20 mouse cellular contexts compared by ENCODE assay signal in the genomic region with DNA sequence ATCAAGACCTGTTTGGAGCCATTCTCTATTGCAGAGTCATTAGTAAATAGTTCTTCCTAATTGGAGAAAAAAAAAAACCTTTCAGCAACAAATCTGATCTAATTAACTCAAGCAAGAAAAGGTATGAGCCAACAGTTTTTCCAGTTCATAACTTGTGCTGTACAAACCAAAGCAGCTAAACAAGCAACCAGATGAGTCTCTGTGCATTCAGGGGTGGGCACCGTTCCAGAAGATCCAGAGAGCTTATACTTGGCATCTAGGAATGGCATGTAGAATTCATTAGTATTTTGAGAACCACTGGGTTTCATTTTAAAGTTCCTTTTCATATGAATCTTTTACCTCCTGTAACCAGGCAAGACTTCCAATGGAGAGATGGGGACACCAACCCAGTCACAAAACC. TPM values are rescaled to one million over a fixed set of nuclear protein-coding genes. Genes with fewer than 3 reads are reported as not detected.
DNase-seq lines count a peak whose midpoint lies in the region; ATAC-seq and TF ChIP-seq lines count a peak whose summit lies in the region.
"Had no signal": no experiment of that assay in that cellular context is flagged by ENCODE, and none has a peak within 500 bp of the region (broad histone marks: within the 10 kb centered on the region; RNA-seq: fewer than 3 reads in every experiment).

No protein-coding gene starts in this region.

- no peak for ATAC-seq in embryonic facial prominence, embryonic 14.5 days (ENCODE audit: low read depth)
- no peak for ATAC-seq in kidney, embryonic 16.5 days (ENCODE audit: low FRiP score, low TSS enrichment)

- no peak overlapping the region for H3K4me2 ChIP-seq in embryonic facial prominence, embryonic 14.5 days (ENCODE audit: low read depth, low read length)
- H3K4me2 ChIP-seq in kidney, embryonic 16.5 days (replicated peaks; ENCODE audit: low read depth, low read length) = no peak overlapping the region
- H3K4me2 ChIP-seq: embryonic facial prominence, embryonic 15.5 days; forebrain, embryonic 12.5 days; heart, embryonic 12.5 days; hindbrain, embryonic 14.5 days had no signal

- no peaks in the 10 kb centered on the region for H3K27me3 ChIP-seq in embryonic facial prominence, embryonic 14.5 days (replicated peaks; ENCODE audit: control insufficient read depth, insufficient read depth, low read length)
- H3K27me3 ChIP-seq in embryonic facial prominence, embryonic 10.5 days (replicated peaks; ENCODE audit: low read depth, poor library complexity, severe bottlenecking) = no peaks in the 10 kb centered on the region
- H3K27me3 ChIP-seq in kidney, embryonic 16.5 days (ENCODE audit: insufficient read depth, low read length) = no peaks in the 10 kb centered on the region
- H3K27me3 ChIP-seq: embryonic facial prominence, embryonic 15.5 days; forebrain, embryonic 12.5 days; heart, embryonic 12.5 days had no signal

- H3K27ac ChIP-seq in embryonic facial prominence, embryonic 14.5 days (replicated peaks; ENCODE audit: low read depth, low read length) = no peak overlapping the region
- no peak overlapping the region for H3K27ac ChIP-seq in embryonic facial prominence, embryonic 10.5 days (replicated peaks)
- H3K27ac ChIP-seq in kidney, embryonic 16.5 days (ENCODE audit: low read length) = no peak overlapping the region
- H3K27ac ChIP-seq: embryonic facial prominence, embryonic 15.5 days; forebrain, embryonic 12.5 days; gastrocnemius, adult 2 months; hindbrain, embryonic 10.5 days; hindbrain, embryonic 14.5 days had no signal

- TF ChIP-seq CTCF in brain, embryonic 14.5 days (IDR thresholded peaks at IDR 0.05; ENCODE audit: borderline replicate concordance, extremely low read depth, insufficient read depth, insufficient read length) = no peak

- no peak overlapping the region for H3K9ac ChIP-seq in embryonic facial prominence, embryonic 14.5 days (ENCODE audit: low read depth, low read length)
- H3K9ac ChIP-seq in kidney, embryonic 16.5 days (replicated peaks; ENCODE audit: low read length) = no peak overlapping the region
- H3K9ac ChIP-seq: embryonic facial prominence, embryonic 15.5 days; forebrain, embryonic 12.5 days; heart, embryonic 12.5 days; hindbrain, embryonic 14.5 days had no signal

- no peaks in the 10 kb centered on the region for H3K9me3 ChIP-seq in embryonic facial prominence, embryonic 14.5 days (ENCODE audit: control insufficient read depth, low read length)
- no peaks in the 10 kb centered on the region for H3K9me3 ChIP-seq in embryonic facial prominence, embryonic 10.5 days
- no peaks in the 10 kb centered on the region for H3K9me3 ChIP-seq in kidney, embryonic 16.5 days (ENCODE audit: low read length)
- H3K9me3 ChIP-seq: embryonic facial prominence, embryonic 15.5 days; forebrain, embryonic 12.5 days; heart, embryonic 12.5 days; hindbrain, embryonic 10.5 days had no signal

- H3K4me1 ChIP-seq in embryonic facial prominence, embryonic 14.5 days (ENCODE audit: control insufficient read depth, insufficient read depth, low read length) = no peaks in the 10 kb centered on the region
- H3K4me1 ChIP-seq in embryonic facial prominence, embryonic 10.5 days = peaks cover 7% of the 10 kb centered on the region; the same call in 1 of the 2 replicates
- H3K4me1 ChIP-seq in kidney, embryonic 16.5 days (ENCODE audit: insufficient read depth, low read length) = no peaks in the 10 kb centered on the region
- H3K4me1 ChIP-seq: embryonic facial prominence, embryonic 15.5 days; forebrain, embryonic 12.5 days; hindbrain, embryonic 10.5 days had no signal

- no peak for TF ChIP-seq POLR2A in brain, embryonic 14.5 days (IDR thresholded peaks at IDR 0.05; ENCODE audit: borderline replicate concordance, extremely low read depth, insufficient read depth, insufficient read length, poor library complexity, severe bottlenecking)

- WGBS in embryonic facial prominence, embryonic 14.5 days = 82% methylated on average over 1 of the region's 1 CpGs
- 91% methylated on average over 1 of the region's 1 CpGs for WGBS in embryonic facial prominence, embryonic 10.5 days
- 69% methylated on average over 1 of the region's 1 CpGs for WGBS in kidney, embryonic 16.5 days

- no peak overlapping the region for H3K4me3 ChIP-seq in embryonic facial prominence, embryonic 14.5 days (ENCODE audit: low read depth, low read length)
- no peak overlapping the region for H3K4me3 ChIP-seq in embryonic facial prominence, embryonic 10.5 days
- no peak overlapping the region for H3K4me3 ChIP-seq in kidney, embryonic 16.5 days (ENCODE audit: low read length)
- H3K4me3 ChIP-seq: embryonic facial prominence, embryonic 15.5 days; erythroblast, embryonic 14.5 days; forebrain, embryonic 12.5 days; gastrocnemius, adult 2 months; heart, embryonic 12.5 days; hindbrain, embryonic 10.5 days had no signal

- no peaks in the 10 kb centered on the region for H3K36me3 ChIP-seq in embryonic facial prominence, embryonic 14.5 days (ENCODE audit: control insufficient read depth, insufficient read depth, low read length)
- no peaks in the 10 kb centered on the region for H3K36me3 ChIP-seq in embryonic facial prominence, embryonic 10.5 days (replicated peaks)
- H3K36me3 ChIP-seq in kidney, embryonic 16.5 days (ENCODE audit: insufficient read depth, low read length) = no peaks in the 10 kb centered on the region
- H3K36me3 ChIP-seq: embryonic facial prominence, embryonic 15.5 days; forebrain, embryonic 12.5 days; heart, embryonic 12.5 days; hindbrain, embryonic 10.5 days had no signal

- peak; percentile 34 for DNase-seq in embryonic facial prominence, embryonic 14.5 days (ENCODE audit: low spot score)
- no peak for DNase-seq in embryonic facial prominence, embryonic 10.5 days (ENCODE audit: low spot score)
- DNase-seq in kidney, postnatal 10 days = peak; percentile 52
- peak; percentile 18 for DNase-seq in MN1 (ENCODE audit: low spot score)
- peak; percentile 76 for DNase-seq in brain, embryonic 14.5 days (ENCODE audit: low read depth)
- DNase-seq in ovary, postnatal 36 days (ENCODE audit: low spot score) = no peak
- DNase-seq: adrenal gland, adult 8-10 months; adrenal gland, postnatal 36 days; cerebellum, adult 11 months; cerebellum, adult 9-10 months; cerebellum, postnatal 36 days; gastrocnemius, adult 2 months; gastrocnemius, postnatal 25 days had no signal

RNA-seq across cellular contexts. Expression of a gene that starts 26.1 kb away (rescaled TPM):
- polyA plus RNA-seq in embryonic facial prominence, embryonic 14.5 days (2014; fragmentation: Nextera tagmentation; extraction: Ambion mirVana) = 11.6 and 12.6 TPM in 2 replicates
- polyA plus RNA-seq in embryonic facial prominence, embryonic 10.5 days (2016; fragmentation: Nextera tagmentation; extraction: Ambion mirVana) = 2.3 and 2.9 TPM in 2 replicates
- polyA plus RNA-seq in kidney, embryonic 16.5 days (2015; fragmentation: Nextera tagmentation; extraction: Ambion mirVana) = 32.2 and 32.5 TPM in 2 replicates
- 2.0 and 3.8 TPM in 2 replicates for polyA plus RNA-seq in brain, embryonic 14.5 days (2012; rRNA removed)
- polyA plus RNA-seq: erythroblast, embryonic 14.5 days had no signal

RNA-seq across cellular contexts. Expression of a gene that starts 26.1 kb away (rescaled TPM):
- polyA plus RNA-seq in embryonic facial prominence, embryonic 14.5 days (2014; fragmentation: Nextera tagmentation; extraction: Ambion mirVana) = 4.7 and 6.1 TPM in 2 replicates
- 2.1 and 2.7 TPM in 2 replicates for polyA plus RNA-seq in embryonic facial prominence, embryonic 10.5 days (2016; fragmentation: Nextera tagmentation; extraction: Ambion mirVana)
- 6.7 and 8.8 TPM in 2 replicates for polyA plus RNA-seq in kidney, embryonic 16.5 days (2015; fragmentation: Nextera tagmentation; extraction: Ambion mirVana)
- 0.92 and 1.1 TPM in 2 replicates for polyA plus RNA-seq in brain, embryonic 14.5 days (2012; rRNA removed)

RNA-seq across cellular contexts. Expression of a gene that starts 37.8 kb away (rescaled TPM):
- 6.6 and 6.7 TPM in 2 replicates for polyA plus RNA-seq in embryonic facial prominence, embryonic 14.5 days (2014; fragmentation: Nextera tagmentation; extraction: Ambion mirVana)
- 5.6 and 6.0 TPM in 2 replicates for polyA plus RNA-seq in embryonic facial prominence, embryonic 10.5 days (2016; fragmentation: Nextera tagmentation; extraction: Ambion mirVana)
- 5.8 and 7.5 TPM in 2 replicates for polyA plus RNA-seq in kidney, embryonic 16.5 days (2015; fragmentation: Nextera tagmentation; extraction: Ambion mirVana)
- 30.2 and 33.7 TPM in 2 replicates for polyA plus RNA-seq in brain, embryonic 14.5 days (2012; rRNA removed)

Comparison
In these comparisons a context has a peak if more than half of its experiments do, and no peak if none do; other contexts are left out.
1. DNase-seq: peak in embryonic facial prominence, embryonic 14.5 days (single experiment), kidney, postnatal 10 days (single experiment), MN1 (single experiment) and brain, embryonic 14.5 days (single experiment); none in embryonic facial prominence, embryonic 10.5 days (single experiment) and ovary, postnatal 36 days (single experiment).